Mouse (Mus musculus): ENCODE data around the gene Plin4. TPM values are rescaled to one million over a fixed set of nuclear protein-coding genes. Genes with fewer than 3 reads are reported as not detected.

The Plin4 gene
- total RNA-seq, 2 experiments from 2014 or later, result 255 to 281 TPM

DNA sequence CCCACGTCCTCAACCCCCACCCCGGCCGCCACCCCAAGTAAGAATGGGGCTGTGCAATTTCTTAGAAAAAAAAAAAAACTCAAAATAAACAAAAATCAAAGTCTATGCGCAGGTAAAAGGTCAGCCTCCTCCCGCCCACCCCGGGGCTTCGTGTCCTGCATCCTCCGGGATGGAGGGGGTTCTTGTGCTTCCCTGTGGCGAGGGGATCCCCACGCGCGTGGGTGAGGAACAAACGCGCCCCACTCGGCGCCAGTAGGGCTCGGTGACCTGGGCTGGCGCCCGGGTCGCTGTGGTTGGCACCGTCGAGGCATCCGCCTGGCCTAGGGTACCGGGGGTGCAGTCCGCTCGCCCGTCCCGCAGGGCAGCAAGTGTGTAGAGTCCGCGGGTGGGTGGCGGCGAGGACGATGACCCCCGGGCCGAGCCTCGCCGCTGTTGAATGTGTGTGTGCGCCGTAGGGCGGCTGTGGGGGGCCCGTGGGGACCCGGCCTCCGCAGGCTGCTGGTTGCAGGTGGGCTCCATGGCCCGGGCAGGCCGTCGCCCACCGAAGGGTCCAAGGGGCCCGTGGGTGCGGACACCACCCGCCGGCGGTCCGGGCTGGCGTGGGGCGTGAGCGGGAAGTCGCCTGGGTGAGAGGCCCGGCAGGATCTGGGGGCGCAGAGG, 14.2 kb upstream of the Plin4 start:
- no peak for DNase-seq
- H3K27ac ChIP-seq, result no peak overlapping the region
- intact Hi-C loops (cut with DNase I), result no loop called here
- no peak for TF ChIP-seq CTCF (IDR thresholded peaks at IDR 0.05)
- H3K4me3 ChIP-seq, result no peak overlapping the region

DNA sequence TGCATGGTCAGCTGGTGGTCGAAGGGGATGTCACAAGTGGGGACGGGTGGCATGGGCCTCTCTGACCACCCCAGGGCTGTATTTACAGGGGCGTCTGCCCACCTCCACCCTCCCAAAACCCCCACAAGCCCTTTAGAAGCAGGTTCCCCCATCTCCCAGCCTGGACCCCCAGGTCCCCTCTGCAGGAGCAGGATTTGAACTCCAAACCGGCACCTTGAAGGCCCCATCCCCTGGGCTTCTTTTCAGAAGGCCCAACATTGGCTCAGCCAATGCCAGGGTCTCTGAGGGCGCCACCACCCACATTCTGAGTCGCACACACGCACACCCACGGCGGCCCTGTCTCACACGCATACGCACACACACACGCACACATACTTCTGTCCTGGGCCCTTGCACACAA, 13.6 kb upstream of the Plin4 start:
- intact Hi-C loops (cut with DNase I), result no loop called here
- Histone ChIP-seq H3K4me3 (no peak overlapping the region), H3K27ac (no peak overlapping the region)
- no peak for DNase-seq
- no peak for TF ChIP-seq CTCF (IDR thresholded peaks at IDR 0.05)

DNA sequence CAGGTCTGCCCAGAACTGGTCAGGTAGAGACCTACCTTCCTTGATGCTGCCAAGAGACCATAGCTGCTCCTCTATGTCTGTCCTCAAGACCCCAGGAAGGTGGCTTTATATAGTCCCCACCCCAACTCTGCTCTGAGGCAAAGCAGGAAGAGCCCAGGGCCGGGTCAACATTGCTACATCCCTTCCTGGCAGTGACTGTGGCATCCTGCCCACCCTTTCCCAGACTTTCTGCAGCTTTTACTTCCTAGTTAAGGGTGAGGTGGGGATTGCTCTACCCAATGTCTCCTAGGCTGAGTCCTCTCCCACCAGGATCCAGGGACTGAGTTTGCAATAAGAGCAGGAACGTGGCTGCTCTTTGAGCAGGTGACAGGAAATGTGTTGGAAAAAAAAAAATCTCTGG, 12.2 kb upstream of the Plin4 start, which contains the start of gene Lrg1:
Lrg1 (minus strand) TSS at position 176 of the 400 bp plus-strand sequence.
- H3K27ac ChIP-seq, result peak within 1 kb of the TSS; percentile 93
- TF ChIP-seq CTCF (IDR thresholded peaks at IDR 0.05), result no peak
- H3K4me3 ChIP-seq, result peak within 1 kb of the TSS; percentile 74
- intact Hi-C loops (cut with DNase I), result no loop called here
- DNase-seq, result no peak

DNA sequence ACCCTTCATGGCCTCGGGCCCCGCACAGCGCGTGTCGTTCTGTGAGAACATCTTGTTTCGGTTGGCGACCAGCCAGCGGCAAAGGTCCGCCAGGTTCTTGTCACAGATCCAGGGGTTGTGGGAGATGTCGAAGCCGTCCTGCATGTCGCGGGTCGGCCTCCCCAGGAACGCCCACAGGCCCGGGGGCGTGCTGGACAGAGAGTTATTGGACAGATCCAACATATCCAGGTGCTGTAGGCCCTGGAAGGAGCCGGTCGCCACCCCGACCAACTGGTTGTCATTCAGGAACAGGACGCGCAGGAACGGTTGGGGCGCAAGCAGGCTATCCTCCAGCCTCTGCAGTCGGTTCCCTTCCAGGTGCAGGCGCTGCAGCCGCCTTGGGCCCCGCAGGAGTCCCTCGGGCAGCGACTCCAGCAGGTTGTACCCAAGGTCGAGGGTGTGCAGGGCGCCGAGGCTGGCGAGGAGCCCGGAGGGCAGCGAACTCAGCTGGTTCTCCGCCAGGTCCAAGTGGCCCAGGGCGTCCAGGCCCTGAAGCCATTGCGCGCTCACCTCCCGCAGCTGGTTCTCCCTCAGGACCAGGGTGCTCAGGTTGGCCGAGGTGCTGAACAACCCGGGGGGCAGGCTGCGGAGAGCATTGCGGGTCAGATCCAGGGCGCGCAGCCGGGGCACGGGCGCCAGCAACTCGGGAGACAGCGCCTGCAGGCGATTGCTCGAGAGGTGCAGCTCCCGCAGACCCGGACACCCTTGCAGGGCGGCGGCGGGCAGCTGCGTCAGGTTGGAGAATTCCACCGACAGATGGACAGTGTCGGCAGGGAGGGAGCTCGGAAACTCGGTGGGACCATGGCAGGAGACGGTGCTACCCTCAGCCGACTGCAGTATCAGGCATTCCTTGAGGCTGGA, 10.6 kb upstream of the Plin4 start:
- peak overlapping the region; percentile 74 for H3K4me3 ChIP-seq
- DNase-seq, result peak; percentile 87
- peak overlapping the region; percentile 93 for H3K27ac ChIP-seq
- TF ChIP-seq CTCF (IDR thresholded peaks at IDR 0.05), result no peak
- intact Hi-C loops (cut with DNase I), result loop anchor here (10.0 kb wide), 1 partner anchor 485 kb away; the partner anchor contains the start of gene 2410015M20Rik

DNA sequence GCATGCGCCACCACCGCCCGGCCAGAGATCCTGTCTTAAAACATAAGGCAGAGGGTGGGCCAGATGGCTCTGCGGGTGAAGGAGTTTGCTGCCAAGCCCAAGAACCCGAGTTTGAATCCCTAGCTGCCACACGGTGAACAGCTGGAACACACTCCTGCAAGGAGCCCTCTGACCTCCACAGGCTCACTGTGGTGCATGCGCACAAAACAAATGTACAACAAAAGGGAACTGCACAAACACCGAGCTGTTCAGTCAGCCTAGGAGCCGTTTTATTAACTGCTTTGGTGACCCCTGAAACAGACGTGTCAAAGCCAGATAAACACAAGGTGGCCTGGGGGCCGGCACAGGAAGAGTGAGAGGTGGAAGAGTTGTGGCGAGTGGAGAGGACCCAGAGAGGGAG, 9.8 kb upstream of the Plin4 start:
- H3K27ac ChIP-seq, result peak overlapping the region; percentile 93
- intact Hi-C loops (cut with DNase I), result loop anchor here (10.0 kb wide), 1 partner anchor 485 kb away; the partner anchor contains the start of gene 2410015M20Rik
- H3K4me3 ChIP-seq, result peak overlapping the region; percentile 74
- no peak for TF ChIP-seq CTCF (IDR thresholded peaks at IDR 0.05)
- DNase-seq, result peak; percentile 38

DNA sequence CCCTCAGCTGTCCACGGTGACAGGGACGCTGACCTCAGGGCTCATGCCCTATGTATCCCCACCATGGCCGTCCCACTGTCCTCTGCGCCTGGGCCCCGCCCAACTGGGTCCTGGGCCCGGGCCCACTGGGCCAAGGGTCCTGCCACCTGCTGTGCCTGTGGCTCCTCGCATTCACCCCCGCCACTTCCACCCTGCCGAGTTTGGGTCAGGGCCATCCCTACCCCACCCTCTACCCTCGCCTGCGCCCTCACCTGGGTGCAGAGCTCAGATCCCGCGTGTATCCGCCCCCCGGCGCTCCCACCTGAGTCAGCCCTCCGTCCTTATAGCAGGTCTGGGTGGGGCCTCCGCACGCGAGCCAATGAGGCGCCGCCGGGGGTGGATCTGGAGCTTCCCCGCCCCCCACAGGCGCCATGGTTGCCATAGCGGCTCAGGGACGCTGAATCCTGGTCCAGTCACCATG, 7.7 kb upstream of the Plin4 start, which contains the start of gene Plin5:
Plin5 (minus strand) TSS at position 346 of the 460 bp plus-strand sequence.
- TF ChIP-seq CTCF (IDR thresholded peaks at IDR 0.05), result no peak
- Histone ChIP-seq H3K4me3 (peak within 1 kb of the TSS; percentile 73), H3K27ac (peak within 1 kb of the TSS; percentile 87)
- peak; percentile 88 for DNase-seq
- intact Hi-C loops (cut with DNase I), result loop anchor here (10.0 kb wide), 1 partner anchor 488 kb away; the partner anchor contains the start of gene 2410015M20Rik

DNA sequence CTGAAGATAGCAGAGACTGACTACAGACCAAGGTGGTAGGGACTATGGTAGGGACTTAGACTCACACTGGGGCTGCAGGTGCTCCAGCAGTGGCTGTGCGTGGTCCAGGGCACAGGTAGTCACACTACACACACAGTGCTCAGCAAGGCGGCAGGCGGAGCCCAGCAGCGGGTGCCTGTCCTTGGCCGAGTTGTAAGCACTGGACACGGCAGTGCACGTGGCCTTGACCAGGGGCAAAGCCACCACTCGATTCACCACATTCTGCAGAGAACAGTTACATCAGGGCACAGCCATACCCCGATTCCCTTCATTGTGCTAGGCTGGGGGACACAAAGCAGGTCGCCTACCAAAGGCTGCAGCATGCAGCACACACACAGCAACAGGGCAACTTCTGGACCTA, 6.6 kb upstream of the Plin4 start:
- TF ChIP-seq CTCF (IDR thresholded peaks at IDR 0.05), result no peak
- Histone ChIP-seq H3K4me3 (peak overlapping the region; percentile 73), H3K27ac (peak overlapping the region; percentile 87)
- intact Hi-C loops (cut with DNase I), result loop anchor here (10.0 kb wide), 1 partner anchor 489 kb away; the partner anchor contains the start of gene 2410015M20Rik
- no peak for DNase-seq

DNA sequence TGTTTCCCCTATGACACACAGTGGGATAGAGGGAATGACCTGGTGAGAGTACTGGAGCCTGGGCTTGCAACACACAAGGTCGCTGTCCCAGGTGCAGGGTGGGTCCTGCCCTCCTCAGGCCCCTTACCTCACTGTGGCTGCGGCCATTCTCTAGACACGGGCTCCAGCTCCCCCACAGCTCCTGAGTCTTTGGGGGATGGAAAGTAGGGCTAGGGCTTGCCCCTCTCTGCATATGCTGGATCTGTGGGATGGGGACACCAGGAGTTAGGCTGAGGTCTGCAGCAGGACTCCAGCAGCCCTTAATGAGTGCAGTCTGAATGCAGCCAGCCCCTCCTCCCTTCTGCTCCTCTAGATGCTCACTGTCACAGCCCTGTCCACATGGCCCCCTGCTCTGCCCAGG, 3.1 kb upstream of the Plin4 start:
- intact Hi-C loops (cut with DNase I), result loop anchor here (10.0 kb wide), 1 partner anchor 492 kb away; the partner anchor contains the start of gene 2410015M20Rik
- TF ChIP-seq CTCF (IDR thresholded peaks at IDR 0.05), result no peak
- Histone ChIP-seq H3K27ac (no peak overlapping the region), H3K4me3 (no peak overlapping the region)
- no peak for DNase-seq

DNA sequence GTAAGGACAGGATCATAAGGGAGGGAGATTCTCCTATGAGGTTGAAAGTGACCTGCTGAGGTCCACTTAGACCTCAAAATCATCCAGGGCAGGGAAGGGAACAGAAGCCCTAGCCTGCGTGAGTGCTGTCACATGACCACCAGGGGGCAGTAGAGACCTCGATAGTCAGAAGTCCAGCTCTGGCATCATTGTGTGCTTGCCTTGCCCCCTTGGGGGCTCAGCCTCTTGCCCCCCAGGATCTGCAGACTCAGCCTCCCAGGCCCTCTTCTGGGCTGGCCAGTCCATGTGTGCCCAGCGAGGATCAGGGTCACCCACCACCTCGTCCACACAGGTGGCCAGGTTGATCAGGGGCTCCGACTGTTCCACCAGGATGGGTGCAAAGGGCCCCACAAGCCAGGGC, 2.3 kb upstream of the Plin4 start:
- TF ChIP-seq CTCF (IDR thresholded peaks at IDR 0.05), result peak; percentile 95; the same call in 1 of the 2 replicates
- H3K4me3 ChIP-seq, result no peak overlapping the region
- peak overlapping the region; percentile 100 for H3K27ac ChIP-seq
- intact Hi-C loops (cut with DNase I), result loop anchor here (10.0 kb wide), 1 partner anchor 493 kb away; the partner anchor contains the start of gene 2410015M20Rik
- peak; percentile 74 for DNase-seq

DNA sequence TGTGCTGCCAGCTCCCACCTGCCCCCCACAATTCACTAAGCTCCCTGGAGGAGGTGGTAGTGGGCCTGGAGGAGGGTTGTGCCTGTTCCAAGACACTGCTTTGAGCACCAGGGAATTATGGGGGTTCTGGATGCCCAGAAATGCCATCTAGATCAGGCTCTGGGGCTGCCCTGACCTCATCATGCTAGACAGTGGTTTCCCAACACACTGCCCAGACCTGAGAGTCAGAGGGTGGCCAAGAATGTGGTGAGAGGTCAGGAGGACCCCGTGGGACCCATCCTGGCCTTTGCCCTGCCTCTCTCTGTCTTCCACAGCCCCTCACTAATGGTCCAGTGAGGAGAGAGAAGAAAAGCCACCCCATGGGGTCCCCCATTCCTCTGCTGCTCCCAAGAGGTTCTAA, 1.4 kb upstream of the Plin4 start:
- no peak for TF ChIP-seq CTCF (IDR thresholded peaks at IDR 0.05)
- intact Hi-C loops (cut with DNase I), result loop anchor here (10.0 kb wide), 1 partner anchor 494 kb away; the partner anchor contains the start of gene 2410015M20Rik
- H3K27ac ChIP-seq, result peak overlapping the region; percentile 100

DNA sequence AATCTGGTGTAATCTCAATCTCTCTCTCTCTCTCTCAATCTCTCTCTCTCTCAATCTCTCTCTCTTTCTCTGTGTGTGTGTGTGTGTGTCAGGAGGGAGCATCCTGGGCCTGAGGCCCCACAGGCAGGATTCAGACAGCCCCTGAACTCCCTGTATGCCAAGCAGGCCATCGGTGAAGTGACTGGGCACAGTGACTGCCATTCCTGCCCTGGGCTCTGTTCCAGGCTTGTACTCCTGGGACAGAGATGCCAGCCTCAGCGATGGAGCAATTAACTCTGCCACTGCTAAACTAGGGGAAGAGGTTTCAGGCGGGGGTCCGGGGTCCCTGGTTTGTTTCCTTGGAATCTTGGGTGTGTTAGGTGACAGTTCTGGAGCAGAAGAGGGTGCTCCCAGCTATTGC, 968 bp upstream of the Plin4 start:
- DNase-seq, result peak; percentile 82
- Histone ChIP-seq H3K27ac (peak overlapping the region; percentile 100), H3K4me3 (peak overlapping the region; percentile 85)
- intact Hi-C loops (cut with DNase I), result loop anchor here (10.0 kb wide), 1 partner anchor 494 kb away; the partner anchor contains the start of gene 2410015M20Rik
- TF ChIP-seq CTCF (IDR thresholded peaks at IDR 0.05), result no peak

More for the DNA sequence above, 1.4 kb upstream of the Plin4 start:
- DNase-seq, result no peak
- peak overlapping the region; percentile 85 for H3K4me3 ChIP-seq

DNA sequence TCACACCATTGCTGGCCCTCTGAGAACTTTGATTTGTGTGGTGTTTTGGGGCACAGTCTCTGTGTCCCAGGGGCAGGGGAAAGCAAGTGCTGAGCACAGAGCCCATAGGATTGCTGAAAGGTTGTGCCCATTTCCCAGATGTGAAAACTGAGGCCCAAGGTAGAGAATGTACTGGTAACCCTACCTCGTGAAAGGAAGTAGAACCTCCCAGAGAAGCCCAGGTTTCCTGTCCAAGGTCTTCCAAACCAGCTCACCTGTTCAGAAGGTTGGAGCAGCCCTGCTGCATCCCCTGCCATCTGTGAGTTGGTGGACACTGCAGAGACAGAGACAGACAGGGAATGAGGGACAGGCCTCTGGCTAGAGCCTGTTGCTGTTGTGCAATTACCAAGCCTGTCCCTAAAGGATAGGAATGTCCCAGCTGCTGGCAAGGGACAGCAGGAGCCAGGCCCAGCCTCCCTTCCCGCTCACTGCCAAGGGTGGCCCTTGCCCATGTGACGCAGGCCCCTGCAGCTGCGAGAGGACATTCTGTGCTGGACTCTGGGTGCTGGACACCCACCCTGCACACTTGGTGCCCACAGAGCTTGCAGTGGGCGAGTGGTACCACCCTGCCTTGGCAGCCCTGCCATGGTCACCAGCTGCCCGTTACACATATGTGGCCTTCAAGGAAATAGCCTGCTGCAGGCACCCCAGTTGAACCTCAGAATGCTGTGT, 1.1 kb downstream of the Plin4 start:
- Histone ChIP-seq H3K27ac (peak overlapping the region; percentile 100), H3K4me3 (peak overlapping the region; percentile 85)
- TF ChIP-seq CTCF (IDR thresholded peaks at IDR 0.05), result no peak
- DNase-seq, result peak; percentile 96
- intact Hi-C loops (cut with DNase I), result no loop called here

All from gastrocnemius, adult 2 months (tissue).